Mouse (Mus musculus): ENCODE data around the gene Fxyd6. TPM values are rescaled to one million over a fixed set of nuclear protein-coding genes. Genes with fewer than 3 reads are reported as not detected.

Fxyd6 gene
- total and polyA plus RNA-seq, 2 experiments from 2014 or later, result 499 to 836 TPM

DNA sequence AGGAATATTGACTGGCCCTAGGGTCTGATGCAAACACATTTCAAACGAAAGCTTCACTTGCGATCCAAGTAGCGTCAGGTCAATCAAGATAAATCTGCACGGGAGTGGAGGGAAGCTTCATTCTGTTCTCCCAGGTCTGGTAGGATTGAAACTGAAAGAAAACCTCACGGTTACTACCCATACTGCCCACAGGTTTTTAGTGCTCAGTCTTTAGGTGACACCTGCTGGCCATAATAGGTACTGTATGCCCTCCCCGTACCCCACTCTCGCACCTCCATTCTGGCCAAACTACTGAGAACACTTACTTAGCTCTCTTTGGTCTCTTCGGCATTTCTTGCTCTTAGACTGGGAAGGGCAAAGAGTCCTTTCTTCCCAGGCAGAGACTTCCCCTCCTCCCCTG lies 47.3 kb downstream of the Fxyd6 start:
- Histone ChIP-seq H3K9ac (no peak overlapping the region), H3K4me2 (ENCODE audit: low read depth) (no peak overlapping the region), H3K4me3 (ENCODE audit: low read depth, low read length) (no peak overlapping the region), H3K36me3 (ENCODE audit: insufficient read depth) (no peaks in the 10 kb centered on the region), H3K4me1 (ENCODE audit: insufficient read depth) (no peaks in the 10 kb centered on the region), H3K27me3 (ENCODE audit: insufficient read depth, low read length) (no peaks in the 10 kb centered on the region), H3K9me3 (ENCODE audit: low read length) (no peaks in the 10 kb centered on the region), H3K27ac (ENCODE audit: low read depth, low read length) (no peak overlapping the region)
- TF ChIP-seq CTCF (IDR thresholded peaks at IDR 0.05; ENCODE audit: low read depth), result peak; percentile 82
- ATAC-seq (peak; percentile 46; the same call in 1 of the 2 replicates), DNase-seq (peak; percentile 67)
- 27% methylated on average over 8 of the region's 8 CpGs for WGBS

DNA sequence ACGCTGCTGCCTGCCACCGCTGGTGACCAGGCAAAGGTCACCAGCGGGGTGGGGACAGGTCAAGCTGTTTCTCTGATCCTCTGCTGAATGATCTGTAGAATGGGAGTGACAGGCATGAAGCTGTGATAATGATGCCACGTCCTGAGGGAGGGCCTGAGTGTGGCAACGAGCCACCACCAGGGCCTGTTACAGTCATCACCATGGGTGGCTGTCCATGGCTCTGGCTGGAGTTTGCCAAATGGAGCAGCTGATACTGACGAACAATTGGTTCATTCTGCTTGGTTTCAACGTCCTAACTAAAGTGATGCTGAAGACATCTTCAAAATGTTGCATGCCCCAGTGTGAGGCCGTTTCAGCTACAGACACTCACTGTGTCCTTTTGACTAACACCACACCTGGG lies 48.3 kb downstream of the Fxyd6 start:
- Histone ChIP-seq H3K4me3 (ENCODE audit: low read depth, low read length) (no peak overlapping the region), H3K9ac (no peak overlapping the region), H3K27ac (ENCODE audit: low read depth, low read length) (no peak overlapping the region), H3K4me1 (ENCODE audit: insufficient read depth) (no peaks in the 10 kb centered on the region), H3K4me2 (ENCODE audit: low read depth) (no peak overlapping the region), H3K36me3 (ENCODE audit: insufficient read depth) (no peaks in the 10 kb centered on the region), H3K9me3 (ENCODE audit: low read length) (no peaks in the 10 kb centered on the region), H3K27me3 (ENCODE audit: insufficient read depth, low read length) (no peaks in the 10 kb centered on the region)
- DNase-seq (no peak), ATAC-seq (no peak)
- no peak for TF ChIP-seq CTCF (IDR thresholded peaks at IDR 0.05; ENCODE audit: low read depth)
- 66% methylated on average over 8 of the region's 8 CpGs for WGBS

GRCm38 (mm10) chr9:45421209-45421608 lies 51.2 kb downstream of the Fxyd6 start:
- ATAC-seq (no peak), DNase-seq (peak; percentile 58)
- no peaks in the 10 kb centered on the region for H3K27me3 ChIP-seq (ENCODE audit: insufficient read depth, low read length)
- peak; percentile 60 for TF ChIP-seq CTCF (IDR thresholded peaks at IDR 0.05; ENCODE audit: low read depth)
- 67% methylated on average over 8 of the region's 8 CpGs for WGBS
- no peak overlapping the region for H3K27ac ChIP-seq (ENCODE audit: low read depth, low read length)
- H3K4me2 ChIP-seq (ENCODE audit: low read depth), result no peak overlapping the region
- no peaks in the 10 kb centered on the region for H3K4me1 ChIP-seq (ENCODE audit: insufficient read depth)
- no peaks in the 10 kb centered on the region for H3K36me3 ChIP-seq (ENCODE audit: insufficient read depth)
- H3K9ac ChIP-seq, result no peak overlapping the region
- no peak overlapping the region for H3K4me3 ChIP-seq (ENCODE audit: low read depth, low read length)
- no peaks in the 10 kb centered on the region for H3K9me3 ChIP-seq (ENCODE audit: low read length)

DNA sequence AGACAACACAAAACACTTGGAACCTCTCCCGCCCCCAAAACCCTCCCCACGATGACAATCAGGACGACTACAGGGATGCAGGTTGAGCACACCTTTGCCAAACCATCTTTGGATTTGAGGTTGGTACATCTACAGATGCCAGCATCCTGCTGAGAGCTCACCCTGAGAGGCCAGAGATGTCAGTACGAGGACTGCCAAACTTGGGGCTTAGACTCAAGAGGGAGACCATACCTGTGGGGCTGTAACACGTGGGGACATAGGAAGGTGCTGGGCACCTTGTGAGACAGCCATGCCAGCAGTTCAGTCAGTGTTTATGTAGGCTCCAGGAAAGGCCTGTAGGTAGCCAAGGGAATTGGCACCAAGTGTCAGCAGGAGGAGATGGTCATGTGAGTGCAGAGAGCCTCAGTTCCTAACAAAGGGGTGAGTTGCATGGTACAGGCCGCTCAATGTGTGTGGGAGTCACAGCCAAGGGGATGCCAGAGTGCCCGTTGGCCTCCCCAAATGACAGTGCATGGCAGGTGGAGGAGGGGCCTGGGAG lies 52.8 kb downstream of the Fxyd6 start:
- Histone ChIP-seq H3K27ac (ENCODE audit: low read depth, low read length) (no peak overlapping the region), H3K27me3 (ENCODE audit: insufficient read depth, low read length) (no peaks in the 10 kb centered on the region), H3K9me3 (ENCODE audit: low read length) (no peaks in the 10 kb centered on the region), H3K36me3 (ENCODE audit: insufficient read depth) (no peaks in the 10 kb centered on the region), H3K4me1 (ENCODE audit: insufficient read depth) (no peaks in the 10 kb centered on the region), H3K4me2 (ENCODE audit: low read depth) (no peak overlapping the region), H3K4me3 (ENCODE audit: low read depth, low read length) (no peak overlapping the region), H3K9ac (no peak overlapping the region)
- 75% methylated on average over 7 of the region's 7 CpGs for WGBS
- DNase-seq, result no peak
- ATAC-seq, result no peak
- no peak for TF ChIP-seq CTCF (IDR thresholded peaks at IDR 0.05; ENCODE audit: low read depth)

DNA sequence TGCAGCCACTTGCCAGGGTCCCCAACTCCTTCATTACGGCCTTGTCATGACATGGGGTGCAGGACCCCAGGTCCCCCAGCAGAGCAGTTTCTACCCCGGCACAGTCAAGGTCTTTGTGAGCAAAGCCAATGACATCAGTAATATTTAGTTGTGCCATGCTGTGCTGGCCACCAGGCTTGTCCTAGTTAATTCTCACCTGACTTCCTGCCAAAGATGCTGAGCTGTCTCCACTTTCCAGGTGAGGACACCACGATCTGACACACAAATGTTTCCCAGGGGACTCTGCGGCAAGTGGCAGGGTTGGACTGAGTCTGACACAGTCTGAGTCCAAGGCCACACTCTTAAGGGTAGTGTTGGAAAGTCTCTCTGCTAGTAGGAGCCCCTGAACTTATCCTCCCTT lies 56.5 kb downstream of the Fxyd6 start, which contains the start of gene Dscaml1:
Gene Dscaml1, plus strand, starts transcription at position 173 of the 400 bp plus-strand sequence.
- H3K27me3 ChIP-seq (ENCODE audit: insufficient read depth, low read length), result no peaks in the 10 kb centered on the region
- H3K9ac ChIP-seq, result no peak within 1 kb of the TSS
- TF ChIP-seq CTCF (IDR thresholded peaks at IDR 0.05; ENCODE audit: low read depth), result no peak
- DNase-seq, result no peak
- no peak within 1 kb of the TSS for H3K4me2 ChIP-seq (ENCODE audit: low read depth)
- H3K36me3 ChIP-seq (ENCODE audit: insufficient read depth), result no peaks in the 10 kb centered on the region
- no peak within 1 kb of the TSS for H3K4me3 ChIP-seq (ENCODE audit: low read depth, low read length)
- WGBS, result 83% methylated on average over 4 of the region's 4 CpGs
- H3K4me1 ChIP-seq (ENCODE audit: insufficient read depth), result peaks cover 5% of the 10 kb centered on the region; the same call in 1 of the 2 replicates
- H3K9me3 ChIP-seq (ENCODE audit: low read length), result no peaks in the 10 kb centered on the region
- ATAC-seq, result no peak
- no peak within 1 kb of the TSS for H3K27ac ChIP-seq (ENCODE audit: low read depth, low read length)

DNA sequence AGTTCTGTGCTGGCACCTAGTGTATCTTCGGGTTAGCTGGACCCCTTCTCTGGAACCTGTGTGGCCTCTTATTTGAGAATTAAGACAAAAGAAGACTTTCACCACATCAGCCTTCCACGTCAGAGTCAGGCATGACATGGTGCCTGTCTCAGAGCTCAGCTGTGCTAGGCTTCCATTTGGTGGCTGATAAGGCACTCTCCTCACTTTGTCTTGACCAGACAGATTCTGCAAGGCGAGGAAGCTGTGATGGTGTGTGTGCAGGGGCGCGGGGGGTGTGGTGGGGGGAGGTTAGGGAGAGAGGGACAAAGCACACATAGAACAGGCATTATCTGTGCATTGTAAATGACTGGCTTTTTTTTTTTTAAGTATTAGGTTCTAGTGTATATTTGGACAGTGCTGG lies 59.4 kb downstream of the Fxyd6 start:
- no peak overlapping the region for H3K9ac ChIP-seq
- H3K36me3 ChIP-seq (ENCODE audit: insufficient read depth), result no peaks in the 10 kb centered on the region

DNA sequence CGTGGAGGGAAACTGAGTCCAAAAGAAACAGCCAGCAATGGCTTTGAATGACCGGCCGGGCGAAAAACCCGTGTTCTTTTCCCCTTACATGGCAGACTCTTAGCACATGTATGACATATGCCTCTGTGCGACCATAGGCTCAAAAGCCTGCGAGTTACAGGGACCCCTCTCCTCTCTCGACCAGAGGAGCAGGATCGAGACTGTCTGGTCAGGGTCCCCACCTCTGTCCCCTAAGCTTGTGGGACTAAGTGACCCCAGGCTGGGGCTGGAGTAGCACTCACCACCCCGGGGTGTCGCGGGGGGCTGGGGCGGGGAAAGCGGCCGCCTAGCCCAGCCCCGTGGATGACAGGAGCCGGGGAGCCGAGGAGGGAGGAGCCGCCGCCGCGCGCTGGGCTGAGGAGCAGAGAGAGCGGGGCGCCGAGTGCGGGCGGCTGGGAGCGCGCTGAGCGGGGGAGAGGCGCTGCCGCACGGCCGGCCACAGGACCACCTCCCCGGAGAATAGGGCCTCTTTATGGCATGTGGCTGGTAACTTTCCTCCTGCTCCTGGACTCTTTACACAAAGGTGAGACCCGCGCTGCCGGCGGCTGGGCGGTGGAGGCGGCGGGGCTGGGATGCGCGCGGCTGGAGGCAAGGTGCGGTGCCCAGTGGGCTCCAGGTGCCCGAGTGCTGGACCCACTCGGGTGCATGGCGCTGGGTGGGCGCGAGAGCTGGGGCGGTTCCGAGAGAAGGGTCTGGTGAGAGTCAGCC lies 60.1 kb downstream of the Fxyd6 start:
- peak overlapping the region; percentile 91 for H3K27ac ChIP-seq (ENCODE audit: low read depth, low read length)
- no peak for TF ChIP-seq CTCF (IDR thresholded peaks at IDR 0.05; ENCODE audit: low read depth)
- WGBS, result 4% methylated on average over 47 of the region's 54 CpGs
- DNase-seq (peak; percentile 70), ATAC-seq (peak; percentile 81)
- no peaks in the 10 kb centered on the region for H3K27me3 ChIP-seq (ENCODE audit: insufficient read depth, low read length)
- peak overlapping the region; percentile 80 for H3K4me3 ChIP-seq (ENCODE audit: low read depth, low read length)
- H3K4me2 ChIP-seq (ENCODE audit: low read depth), result peak overlapping the region; percentile 81
- no peaks in the 10 kb centered on the region for H3K36me3 ChIP-seq (ENCODE audit: insufficient read depth)
- no peaks in the 10 kb centered on the region for H3K9me3 ChIP-seq (ENCODE audit: low read length)
- peaks cover 29% of the 10 kb centered on the region for H3K4me1 ChIP-seq (ENCODE audit: insufficient read depth)
- peak overlapping the region; percentile 81 for H3K9ac ChIP-seq

More for the DNA sequence above, 59.4 kb downstream of the Fxyd6 start:
- Histone ChIP-seq H3K27me3 (ENCODE audit: insufficient read depth, low read length) (no peaks in the 10 kb centered on the region), H3K27ac (ENCODE audit: low read depth, low read length) (no peak overlapping the region), H3K4me3 (ENCODE audit: low read depth, low read length) (0 out of 2 replicates have a peak overlapping the region, but pooled peaks have one; percentile 80), H3K4me2 (ENCODE audit: low read depth) (peak overlapping the region; percentile 81), H3K9me3 (ENCODE audit: low read length) (no peaks in the 10 kb centered on the region), H3K4me1 (ENCODE audit: insufficient read depth) (peaks cover 22% of the 10 kb centered on the region)
- no peak for DNase-seq
- no peak for TF ChIP-seq CTCF (IDR thresholded peaks at IDR 0.05; ENCODE audit: low read depth)
- no peak for ATAC-seq
- WGBS, result 27% methylated on average over 5 of the region's 5 CpGs

Measured in forebrain, postnatal 0 days (tissue).